Mouse (Mus musculus) myocyte (in vitro differentiated cells): Measurements from ENCODE around the gene Fndc3a. TPM values are rescaled to one million over a fixed set of nuclear protein-coding genes. Genes with fewer than 3 reads are reported as not detected.
A peak's percentile ranks its signal among the peaks of the same experiment; 100 is the strongest.

Source experiments
- H3K27me3 ChIP-seq: one replicate; pipeline ENCODE4 v1.6.1; 2011; ENCODE audit not compliant: control insufficient read depth, insufficient read depth, insufficient read length
- H3K36me3 ChIP-seq: one replicate; pipeline ENCODE4 v1.6.1; 2011; ENCODE audit not compliant: control insufficient read depth, insufficient read depth
- H3K4me2 ChIP-seq: one replicate; pipeline ENCODE4 v1.6.1; 2011; ENCODE audit warnings: low read depth, control low read depth
- H3K4me3 ChIP-seq: one replicate; pipeline ENCODE4 v1.5.1; 2011; ENCODE audit warnings: mild to moderate bottlenecking, control low read depth, moderate library complexity
- H3K79me2 ChIP-seq: one replicate; pipeline ENCODE4 v1.6.1; 2011; ENCODE audit not compliant: control insufficient read depth, insufficient read depth
- H3ac ChIP-seq: one replicate; pipeline ENCODE4 v1.6.1; 2011; ENCODE audit not compliant: control insufficient read depth, insufficient read length
- CEBPB ChIP-seq: IDR thresholded peaks from 2 replicates; pipeline ENCODE4 v1.6.1; 2011; ENCODE audit warnings: mild to moderate bottlenecking, moderate library complexity; ENCODE audit not compliant: poor library complexity, insufficient read depth, severe bottlenecking
- E2F4 ChIP-seq: IDR thresholded peaks from one replicate; pipeline ENCODE4 v1.6.1; 2011; ENCODE audit warnings: mild to moderate bottlenecking, control low read depth, moderate library complexity; ENCODE audit not compliant: insufficient read depth
- MAX ChIP-seq: IDR thresholded peaks from one replicate; pipeline ENCODE4 v1.6.1; 2011; ENCODE audit warnings: low read depth, mild to moderate bottlenecking, control low read depth
- MYOD1 ChIP-seq, 3 experiments: IDR thresholded peaks; one replicate each; pipeline ENCODE4 v1.6.1; 2011; ENCODE audit warnings: control low read depth in 2 of 3, low read depth in 2 of 3, mild to moderate bottlenecking in 2 of 3, moderate library complexity in 1 of 3; ENCODE audit not compliant: insufficient read length in 2 of 3, control insufficient read depth in 1 of 3
- MYOG ChIP-seq, 3 experiments: IDR thresholded peaks; one replicate each; pipeline ENCODE4 v1.6.1; 2011; ENCODE audit warnings: control low read depth in 2 of 3, low read depth in 2 of 3, mild to moderate bottlenecking in 2 of 3; ENCODE audit not compliant: insufficient read length in 2 of 3, control insufficient read depth in 1 of 3, insufficient read depth in 1 of 3
- POLR2A ChIP-seq: IDR thresholded peaks from one replicate; pipeline ENCODE4 v1.6.1; 2011; ENCODE audit warnings: low read depth, mild to moderate bottlenecking, control low read depth, moderate library complexity; ENCODE audit not compliant: insufficient read length
- POLR2AphosphoS2 ChIP-seq: IDR thresholded peaks from one replicate; pipeline ENCODE4 v1.6.1; 2011; ENCODE audit warnings: low read depth, control low read depth; ENCODE audit not compliant: insufficient read length
- REST ChIP-seq: IDR thresholded peaks from one replicate; pipeline ENCODE4 v1.6.1; 2011; ENCODE audit warnings: mild to moderate bottlenecking, control low read depth, moderate library complexity; ENCODE audit not compliant: insufficient read depth, insufficient read length
- SRF ChIP-seq: IDR thresholded peaks from one replicate; pipeline ENCODE4 v1.6.1; 2011; ENCODE audit warnings: low read depth; ENCODE audit not compliant: control insufficient read depth, insufficient read length
- TCF12 ChIP-seq: IDR thresholded peaks from one replicate; pipeline ENCODE4 v1.6.1; 2011; ENCODE audit warnings: mild to moderate bottlenecking, control low read depth; ENCODE audit not compliant: poor library complexity, insufficient read depth, severe bottlenecking
- TCF3 ChIP-seq: IDR thresholded peaks from one replicate; pipeline ENCODE4 v1.6.1; 2011; ENCODE audit warnings: low read depth, control low read depth; ENCODE audit not compliant: insufficient read length
- USF1 ChIP-seq: IDR thresholded peaks from one replicate; pipeline ENCODE4 v1.6.1; 2011; ENCODE audit warnings: low read depth, mild to moderate bottlenecking, control low read depth, moderate library complexity
- polyA plus RNA-seq: library from polyadenylated mRNA; unstranded; fragments of >200 nt; fragmentation: generic; extraction: Trizol; gene quantifications from one replicate; pipeline ENCODE4 v1.2.1, GENCODE M21; 2012; ENCODE audit warnings: missing spikeins

Fndc3a gene
- polyA plus RNA-seq: 7.2 TPM

- H3K4me2 ChIP-seq: peak within 1 kb of the TSS; percentile 87
- peaks cover 44% of the 10 kb centered on the region for H3K79me2 ChIP-seq
- peak within 1 kb of the TSS; percentile 60 for H3ac ChIP-seq
- no peaks in the 10 kb centered on the region for H3K36me3 ChIP-seq
- TF ChIP-seq USF1 (no peak), POLR2A (peak; percentile 61), TCF3 (no peak), POLR2AphosphoS2 (peak; percentile 72), MYOG (IDR thresholded peaks at IDR 0.05; ENCODE audit: control insufficient read depth in 1 of 3, insufficient read depth in 1 of 3, insufficient read length in 2 of 3, low read depth in 2 of 3) (peak in 1 of 3 experiments; percentile 2), REST (no peak), MAX (no peak), TCF12 (no peak), SRF (no peak), MYOD1 (IDR thresholded peaks at IDR 0.05; ENCODE audit: control insufficient read depth in 1 of 3, insufficient read length in 2 of 3, low read depth in 2 of 3) (peak in 1 of 3 experiments; percentile 24), E2F4 (no peak), CEBPB (no peak)
- peak within 1 kb of the TSS; percentile 82 for H3K4me3 ChIP-seq
- H3K27me3 ChIP-seq: no peaks in the 10 kb centered on the region
Observed at GRCm38 (mm10) chr14:72709710-72710340, at the start of gene Fndc3a. Fndc3a (minus strand) TSS chr14:72710003.

GRCm38 (mm10) chr14:72752893-72753292 is 43.1 kb upstream of the Fndc3a start:
- no peak for TF ChIP-seq TCF3
- TF ChIP-seq POLR2AphosphoS2: no peak
- TF ChIP-seq MAX: no peak
- TF ChIP-seq TCF12: no peak
- TF ChIP-seq USF1: no peak
- TF ChIP-seq REST: no peak
- TF ChIP-seq E2F4: no peak
- TF ChIP-seq MYOG (IDR thresholded peaks at IDR 0.05; ENCODE audit: control insufficient read depth in 1 of 3, insufficient read depth in 1 of 3, insufficient read length in 2 of 3, low read depth in 2 of 3): no peak
- no peak for TF ChIP-seq CEBPB
- TF ChIP-seq MYOD1 (IDR thresholded peaks at IDR 0.05; ENCODE audit: control insufficient read depth in 1 of 3, insufficient read length in 2 of 3, low read depth in 2 of 3): no peak
- no peak for TF ChIP-seq SRF
- TF ChIP-seq POLR2A: no peak
- H3K27me3 ChIP-seq: no peaks in the 10 kb centered on the region
- H3K79me2 ChIP-seq: no peaks in the 10 kb centered on the region
- H3K4me3 ChIP-seq: no peak overlapping the region
- no peak overlapping the region for H3K4me2 ChIP-seq
- H3ac ChIP-seq: no peak overlapping the region
- H3K36me3 ChIP-seq: no peaks in the 10 kb centered on the region

GRCm38 (mm10) chr14:72750426-72751182 is 40.8 kb upstream of the Fndc3a start:
- Histone ChIP-seq H3K27me3 (no peaks in the 10 kb centered on the region), H3K79me2 (no peaks in the 10 kb centered on the region), H3K4me3 (no peak overlapping the region), H3ac (no peak overlapping the region), H3K4me2 (no peak overlapping the region), H3K36me3 (no peaks in the 10 kb centered on the region)
- no peak for TF ChIP-seq MAX
- no peak for TF ChIP-seq MYOD1 (IDR thresholded peaks at IDR 0.05; ENCODE audit: control insufficient read depth in 1 of 3, insufficient read length in 2 of 3, low read depth in 2 of 3)
- TF ChIP-seq USF1: no peak
- TF ChIP-seq POLR2AphosphoS2: no peak
- TF ChIP-seq REST: no peak
- no peak for TF ChIP-seq POLR2A
- TF ChIP-seq TCF3: no peak
- TF ChIP-seq SRF: no peak
- no peak for TF ChIP-seq CEBPB
- TF ChIP-seq E2F4: no peak
- no peak for TF ChIP-seq MYOG (IDR thresholded peaks at IDR 0.05; ENCODE audit: control insufficient read depth in 1 of 3, insufficient read depth in 1 of 3, insufficient read length in 2 of 3, low read depth in 2 of 3)

GRCm38 (mm10) chr14:72748331-72748730 is 38.5 kb upstream of the Fndc3a start:
- Histone ChIP-seq H3ac (no peak overlapping the region), H3K79me2 (no peaks in the 10 kb centered on the region), H3K27me3 (no peaks in the 10 kb centered on the region), H3K4me2 (no peak overlapping the region), H3K36me3 (no peaks in the 10 kb centered on the region), H3K4me3 (no peak overlapping the region)
- TF ChIP-seq MYOG (IDR thresholded peaks at IDR 0.05; ENCODE audit: control insufficient read depth in 1 of 3, insufficient read depth in 1 of 3, insufficient read length in 2 of 3, low read depth in 2 of 3): no peak
- TF ChIP-seq POLR2AphosphoS2: no peak
- no peak for TF ChIP-seq MYOD1 (IDR thresholded peaks at IDR 0.05; ENCODE audit: control insufficient read depth in 1 of 3, insufficient read length in 2 of 3, low read depth in 2 of 3)
- no peak for TF ChIP-seq USF1
- TF ChIP-seq SRF: no peak
- TF ChIP-seq E2F4: no peak
- TF ChIP-seq POLR2A: no peak
- TF ChIP-seq MAX: no peak
- TF ChIP-seq REST: no peak
